Mouse (Mus musculus) hindbrain, embryonic 16.5 days (tissue): ENCODE data around the gene Pnma5. TPM values are rescaled to one million over a fixed set of nuclear protein-coding genes. Genes with fewer than 3 reads are reported as not detected.

ENCODE experiments used
- ATAC-seq: fragments of 200-750 bp; cut with Nextera tagmentation; 2 replicates; pipeline ENCODE4 v1.8.0; 2017; ENCODE audit warnings: moderate TSS enrichment, moderate library complexity
- H3K27ac ChIP-seq: fragments of 300-500 bp; sonication (generic); 2 replicates; pipeline ENCODE4 v1.5.1; 2014; ENCODE audit warnings: low read depth, mild to moderate bottlenecking, control low read depth, low read length, moderate library complexity
- H3K27me3 ChIP-seq: fragments of 300-500 bp; sonication (generic); replicated peaks from 2 replicates; pipeline ENCODE4 v1.6.1; 2014; ENCODE audit warnings: low read length; ENCODE audit not compliant: control insufficient read depth, insufficient read depth
- H3K36me3 ChIP-seq: fragments of 300-500 bp; sonication (generic); 2 replicates; pipeline ENCODE4 v1.6.1; 2014; ENCODE audit warnings: mild to moderate bottlenecking, low read length, moderate library complexity, mixed read lengths; ENCODE audit not compliant: control insufficient read depth, insufficient read depth
- H3K4me1 ChIP-seq: fragments of 300-500 bp; sonication (generic); 2 replicates; pipeline ENCODE4 v1.6.1; 2014; ENCODE audit warnings: low read depth, low read length; ENCODE audit not compliant: control insufficient read depth, insufficient read depth
- H3K4me2 ChIP-seq: fragments of 300-500 bp; sonication (generic); 2 replicates; pipeline ENCODE4 v1.6.1; 2014; ENCODE audit warnings: mild to moderate bottlenecking, low read length, control low read depth, moderate library complexity
- H3K4me3 ChIP-seq: fragments of 300-500 bp; sonication (generic); 2 replicates; pipeline ENCODE4 v1.5.1; 2014; ENCODE audit warnings: mild to moderate bottlenecking, low read length, control low read depth, moderate library complexity
- H3K9ac ChIP-seq: fragments of 300-500 bp; sonication (generic); 2 replicates; pipeline ENCODE4 v1.6.1; 2014; ENCODE audit warnings: low read depth, mild to moderate bottlenecking, control low read depth, low read length, moderate library complexity
- H3K9me3 ChIP-seq: fragments of 300-500 bp; sonication (generic); 2 replicates; pipeline ENCODE4 v1.6.1; 2014; ENCODE audit warnings: mild to moderate bottlenecking, low read length, moderate library complexity; ENCODE audit not compliant: control insufficient read depth
- WGBS: fragments of 180-500 bp; shearing (Covaris S2); extraction: QIAGEN DNeasy Blood & Tissue Kit; methylation state at CpG from one replicate; pipeline ENCODE4 v1.1.7; 2014; 5-methylcytosine and 5-hydroxymethylcytosine counted together
- polyA plus RNA-seq: library from polyadenylated mRNA; unstranded; fragments of >200 nt; fragmentation: Nextera tagmentation; extraction: Ambion mirVana; gene quantifications from 2 replicates; pipeline ENCODE4 v1.2.1, GENCODE M21; 2015

Gene Pnma5
- polyA plus RNA-seq, 1 experiment from 2014 or later, result 0.43 TPM

- Histone ChIP-seq H3K4me2 (no peak overlapping the region), H3K27me3 (no peaks in the 10 kb centered on the region), H3K4me3 (no peak overlapping the region), H3K9me3 (no peaks in the 10 kb centered on the region), H3K36me3 (no peaks in the 10 kb centered on the region), H3K9ac (no peak overlapping the region), H3K27ac (no peak overlapping the region), H3K4me1 (no peaks in the 10 kb centered on the region)
- ATAC-seq, result no peak
- whole genome bisulfite sequencing, result 84% methylated on average over 12 of the region's 12 CpGs
Observed at GRCm38 (mm10) chrX:73039666-73040065, 2.8 kb upstream of the Pnma5 start.

GRCm38 (mm10) chrX:73038831-73039230, 1.9 kb upstream of the Pnma5 start:
- no peaks in the 10 kb centered on the region for H3K9me3 ChIP-seq
- no peaks in the 10 kb centered on the region for H3K36me3 ChIP-seq
- no peak overlapping the region for H3K4me2 ChIP-seq
- 87% methylated on average over 8 of the region's 8 CpGs for WGBS
- no peaks in the 10 kb centered on the region for H3K4me1 ChIP-seq
- no peak for ATAC-seq
- H3K4me3 ChIP-seq, result no peak overlapping the region
- H3K27ac ChIP-seq, result no peak overlapping the region
- no peaks in the 10 kb centered on the region for H3K27me3 ChIP-seq
- no peak overlapping the region for H3K9ac ChIP-seq

GRCm38 (mm10) chrX:73012846-73013245, 24.1 kb downstream of the Pnma5 start:
- Histone ChIP-seq H3K9me3 (no peaks in the 10 kb centered on the region), H3K4me1 (no peaks in the 10 kb centered on the region), H3K27ac (no peak overlapping the region), H3K4me2 (no peak overlapping the region), H3K4me3 (no peak overlapping the region), H3K9ac (no peak overlapping the region), H3K36me3 (no peaks in the 10 kb centered on the region), H3K27me3 (no peaks in the 10 kb centered on the region)
- 62% methylated on average over 4 of the region's 4 CpGs for whole genome bisulfite sequencing
- no peak for ATAC-seq

GRCm38 (mm10) chrX:73007597-73008479, 29.1 kb downstream of the Pnma5 start:
- peak; percentile 99 for ATAC-seq
- Histone ChIP-seq H3K27me3 (no peaks in the 10 kb centered on the region), H3K4me1 (no peaks in the 10 kb centered on the region), H3K4me3 (peak overlapping the region; percentile 28), H3K9ac (peak overlapping the region; percentile 5), H3K27ac (peak overlapping the region; percentile 55), H3K9me3 (no peaks in the 10 kb centered on the region), H3K36me3 (no peaks in the 10 kb centered on the region), H3K4me2 (peak overlapping the region; percentile 44)
- WGBS, result 17% methylated on average over 23 of the region's 27 CpGs

- ATAC-seq, result no peak
- Histone ChIP-seq H3K4me3 (no peak overlapping the region), H3K27ac (no peak overlapping the region), H3K4me1 (no peaks in the 10 kb centered on the region), H3K4me2 (no peak overlapping the region), H3K27me3 (no peaks in the 10 kb centered on the region), H3K9ac (no peak overlapping the region), H3K36me3 (no peaks in the 10 kb centered on the region), H3K9me3 (no peaks in the 10 kb centered on the region)
- WGBS, result 76% methylated on average over 4 of the region's 4 CpGs
Observed at GRCm38 (mm10) chrX:73005678-73006077, 31.2 kb downstream of the Pnma5 start.

GRCm38 (mm10) chrX:73003110-73003509, 33.8 kb downstream of the Pnma5 start:
- no peak for ATAC-seq
- 82% methylated on average over 5 of the region's 5 CpGs for WGBS
- Histone ChIP-seq H3K4me1 (no peaks in the 10 kb centered on the region), H3K9ac (no peak overlapping the region), H3K4me3 (no peak overlapping the region), H3K27ac (no peak overlapping the region), H3K36me3 (no peaks in the 10 kb centered on the region), H3K4me2 (no peak overlapping the region), H3K9me3 (no peaks in the 10 kb centered on the region), H3K27me3 (no peaks in the 10 kb centered on the region)

GRCm38 (mm10) chrX:72995542-72995941, 41.4 kb downstream of the Pnma5 start:
- no peak overlapping the region for H3K9ac ChIP-seq
- H3K4me1 ChIP-seq, result no peaks in the 10 kb centered on the region
- no peaks in the 10 kb centered on the region for H3K9me3 ChIP-seq
- no peak overlapping the region for H3K4me2 ChIP-seq
- H3K36me3 ChIP-seq, result no peaks in the 10 kb centered on the region
- H3K4me3 ChIP-seq, result no peak overlapping the region
- H3K27me3 ChIP-seq, result no peaks in the 10 kb centered on the region
- no peak for ATAC-seq
- no peak overlapping the region for H3K27ac ChIP-seq
- 74% methylated on average over 3 of the region's 3 CpGs for WGBS

- Histone ChIP-seq H3K4me1 (0 out of 2 replicates have a peak, but pooled peaks cover 1% of the 10 kb centered on the region), H3K4me3 (no peak overlapping the region), H3K4me2 (no peak overlapping the region), H3K27ac (no peak overlapping the region), H3K9ac (no peak overlapping the region), H3K9me3 (no peaks in the 10 kb centered on the region), H3K27me3 (no peaks in the 10 kb centered on the region; the same call in 1 of the 2 replicates), H3K36me3 (no peaks in the 10 kb centered on the region)
- 56% methylated on average over 5 of the region's 5 CpGs for WGBS
- ATAC-seq, result no peak
Observed at GRCm38 (mm10) chrX:72992291-72992919, 44.5 kb downstream of the Pnma5 start.

- Histone ChIP-seq H3K27ac (no peak overlapping the region), H3K27me3 (no peaks in the 10 kb centered on the region; the same call in 1 of the 2 replicates), H3K36me3 (no peaks in the 10 kb centered on the region), H3K4me1 (peaks cover 2% of the 10 kb centered on the region; the same call in 1 of the 2 replicates), H3K4me2 (no peak overlapping the region), H3K4me3 (no peak overlapping the region), H3K9me3 (no peaks in the 10 kb centered on the region), H3K9ac (no peak overlapping the region)
- WGBS, result 81% methylated on average over 3 of the region's 3 CpGs
- no peak for ATAC-seq
Observed at GRCm38 (mm10) chrX:72990581-72990980, 46.3 kb downstream of the Pnma5 start.
